Mouse (Mus musculus): Measurements from ENCODE around the gene Uck1. TPM values are rescaled to one million over a fixed set of nuclear protein-coding genes. Genes with fewer than 3 reads are reported as not detected.
A peak's percentile ranks its signal among the peaks of the same experiment; 100 is the strongest.

Uck1 gene
- polyA plus RNA-seq, 1 experiment = 47.7 TPM

- Histone ChIP-seq H3K4me3 (ENCODE audit: insufficient read depth, poor library complexity, severe bottlenecking) (peak overlapping the region; percentile 80), H3K36me3 (ENCODE audit: control insufficient read depth, insufficient read depth) (peaks cover 28% of the 10 kb centered on the region), H3K79me2 (ENCODE audit: control insufficient read depth, insufficient read depth) (peaks cover 14% of the 10 kb centered on the region), H3K79me3 (ENCODE audit: low read depth) (no peaks in the 10 kb centered on the region), H3ac (ENCODE audit: control insufficient read depth, insufficient read length, low read depth) (peak overlapping the region; percentile 80), H3K27me3 (ENCODE audit: control insufficient read depth, insufficient read depth, insufficient read length) (no peaks in the 10 kb centered on the region)
- TF ChIP-seq CTCF (IDR thresholded peaks at IDR 0.05; ENCODE audit: control insufficient read depth, insufficient read depth, insufficient read length) = no peak
- no peak for TF ChIP-seq USF1 (IDR thresholded peaks at IDR 0.05; ENCODE audit: low read depth)
- no peak for TF ChIP-seq MAX (IDR thresholded peaks at IDR 0.05)
- TF ChIP-seq MYOD1 (IDR thresholded peaks at IDR 0.05; ENCODE audit: control insufficient read depth, insufficient read length, low read depth) = no peak
- no peak for TF ChIP-seq CEBPB (IDR thresholded peaks at IDR 0.05; ENCODE audit: low read depth)
- TF ChIP-seq FOSL1 (IDR thresholded peaks at IDR 0.05; ENCODE audit: insufficient read depth, low read length, poor library complexity, severe bottlenecking) = no peak
- TF ChIP-seq MYOG (IDR thresholded peaks at IDR 0.05; ENCODE audit: control insufficient read depth, extremely low read depth, insufficient read length) = no peak
Measured at GRCm38 (mm10) chr2:32236760-32237487, 23.0 kb downstream of the Uck1 start.

- Histone ChIP-seq H3ac (ENCODE audit: control insufficient read depth, insufficient read length, low read depth) (peak within 1 kb of the TSS; percentile 90), H3K27me3 (ENCODE audit: control insufficient read depth, insufficient read depth, insufficient read length) (no peaks in the 10 kb centered on the region), H3K36me3 (ENCODE audit: control insufficient read depth, insufficient read depth) (peaks cover 36% of the 10 kb centered on the region), H3K79me2 (ENCODE audit: control insufficient read depth, insufficient read depth) (peaks cover 14% of the 10 kb centered on the region), H3K4me3 (ENCODE audit: insufficient read depth, poor library complexity, severe bottlenecking) (peak within 1 kb of the TSS; percentile 80), H3K79me3 (ENCODE audit: low read depth) (no peaks in the 10 kb centered on the region)
- no peak for TF ChIP-seq CEBPB (IDR thresholded peaks at IDR 0.05; ENCODE audit: low read depth)
- TF ChIP-seq FOSL1 (IDR thresholded peaks at IDR 0.05; ENCODE audit: insufficient read depth, low read length, poor library complexity, severe bottlenecking) = no peak
- peak; percentile 86 for TF ChIP-seq MAX (IDR thresholded peaks at IDR 0.05)
- TF ChIP-seq USF1 (IDR thresholded peaks at IDR 0.05; ENCODE audit: low read depth) = no peak
Measured at GRCm38 (mm10) chr2:32235886-32236759, 23.8 kb downstream of the Uck1 start, which contains the start of gene Pomt1. Gene Pomt1 (plus strand): TSS chr2:32236590.

- no peaks in the 10 kb centered on the region for H3K79me3 ChIP-seq (ENCODE audit: low read depth)
- H3K27me3 ChIP-seq (ENCODE audit: control insufficient read depth, insufficient read depth, insufficient read length) = no peaks in the 10 kb centered on the region
- no peak for TF ChIP-seq CTCF (IDR thresholded peaks at IDR 0.05; ENCODE audit: control insufficient read depth, insufficient read depth, insufficient read length)
- no peak for TF ChIP-seq MYOD1 (IDR thresholded peaks at IDR 0.05; ENCODE audit: control insufficient read depth, insufficient read length, low read depth)
- TF ChIP-seq MYOG (IDR thresholded peaks at IDR 0.05; ENCODE audit: control insufficient read depth, extremely low read depth, insufficient read length) = no peak
- no peak for TF ChIP-seq FOSL1 (IDR thresholded peaks at IDR 0.05; ENCODE audit: insufficient read depth, low read length, poor library complexity, severe bottlenecking)
- TF ChIP-seq MAX (IDR thresholded peaks at IDR 0.05) = no peak
- TF ChIP-seq CEBPB (IDR thresholded peaks at IDR 0.05; ENCODE audit: low read depth) = no peak
- TF ChIP-seq USF1 (IDR thresholded peaks at IDR 0.05; ENCODE audit: low read depth) = no peak
- H3K36me3 ChIP-seq (ENCODE audit: control insufficient read depth, insufficient read depth) = peaks cover 40% of the 10 kb centered on the region
- peak overlapping the region; percentile 80 for H3K4me3 ChIP-seq (ENCODE audit: insufficient read depth, poor library complexity, severe bottlenecking)
- H3K79me2 ChIP-seq (ENCODE audit: control insufficient read depth, insufficient read depth) = peaks cover 14% of the 10 kb centered on the region
- peak overlapping the region; percentile 1 for H3ac ChIP-seq (ENCODE audit: control insufficient read depth, insufficient read length, low read depth)
Measured at GRCm38 (mm10) chr2:32235433-32235832, 24.5 kb downstream of the Uck1 start.

GRCm38 (mm10) chr2:32222057-32222456, 37.9 kb downstream of the Uck1 start:
- no peaks in the 10 kb centered on the region for H3K79me2 ChIP-seq (ENCODE audit: control insufficient read depth, insufficient read depth)
- TF ChIP-seq MYOD1 (IDR thresholded peaks at IDR 0.05; ENCODE audit: control insufficient read depth, insufficient read length, low read depth) (no peak), CEBPB (IDR thresholded peaks at IDR 0.05; ENCODE audit: low read depth) (no peak), MAX (IDR thresholded peaks at IDR 0.05) (no peak), CTCF (IDR thresholded peaks at IDR 0.05; ENCODE audit: control insufficient read depth, insufficient read depth, insufficient read length) (no peak), FOSL1 (IDR thresholded peaks at IDR 0.05; ENCODE audit: insufficient read depth, low read length, poor library complexity, severe bottlenecking) (no peak), MYOG (IDR thresholded peaks at IDR 0.05; ENCODE audit: control insufficient read depth, extremely low read depth, insufficient read length) (no peak), USF1 (IDR thresholded peaks at IDR 0.05; ENCODE audit: low read depth) (no peak)
- no peaks in the 10 kb centered on the region for H3K79me3 ChIP-seq (ENCODE audit: low read depth)
- no peak overlapping the region for H3ac ChIP-seq (ENCODE audit: control insufficient read depth, insufficient read length, low read depth)
- no peak overlapping the region for H3K4me3 ChIP-seq (ENCODE audit: insufficient read depth, poor library complexity, severe bottlenecking)
- H3K36me3 ChIP-seq (ENCODE audit: control insufficient read depth, insufficient read depth) = peaks cover 95% of the 10 kb centered on the region
- H3K27me3 ChIP-seq (ENCODE audit: control insufficient read depth, insufficient read depth, insufficient read length) = no peaks in the 10 kb centered on the region

- Histone ChIP-seq H3K79me3 (ENCODE audit: low read depth) (no peaks in the 10 kb centered on the region), H3K4me3 (ENCODE audit: insufficient read depth, poor library complexity, severe bottlenecking) (no peak overlapping the region), H3K27me3 (ENCODE audit: control insufficient read depth, insufficient read depth, insufficient read length) (no peaks in the 10 kb centered on the region), H3ac (ENCODE audit: control insufficient read depth, insufficient read length, low read depth) (no peak overlapping the region), H3K79me2 (ENCODE audit: control insufficient read depth, insufficient read depth) (no peaks in the 10 kb centered on the region), H3K36me3 (ENCODE audit: control insufficient read depth, insufficient read depth) (peaks cover 95% of the 10 kb centered on the region)
- TF ChIP-seq CTCF (IDR thresholded peaks at IDR 0.05; ENCODE audit: control insufficient read depth, insufficient read depth, insufficient read length) (no peak), FOSL1 (IDR thresholded peaks at IDR 0.05; ENCODE audit: insufficient read depth, low read length, poor library complexity, severe bottlenecking) (no peak), USF1 (IDR thresholded peaks at IDR 0.05; ENCODE audit: low read depth) (no peak), MAX (IDR thresholded peaks at IDR 0.05) (no peak), MYOD1 (IDR thresholded peaks at IDR 0.05; ENCODE audit: control insufficient read depth, insufficient read length, low read depth) (no peak), MYOG (IDR thresholded peaks at IDR 0.05; ENCODE audit: control insufficient read depth, extremely low read depth, insufficient read length) (no peak), CEBPB (IDR thresholded peaks at IDR 0.05; ENCODE audit: low read depth) (no peak)
Measured at GRCm38 (mm10) chr2:32221577-32221976, 38.4 kb downstream of the Uck1 start.
